Mouse (Mus musculus): ENCODE results near the gene Syf2. TPM values are rescaled to one million over a fixed set of nuclear protein-coding genes. Genes with fewer than 3 reads are reported as not detected.

The Syf2 gene
- polyA plus RNA-seq, 1 experiment: 94.7 TPM

DNA sequence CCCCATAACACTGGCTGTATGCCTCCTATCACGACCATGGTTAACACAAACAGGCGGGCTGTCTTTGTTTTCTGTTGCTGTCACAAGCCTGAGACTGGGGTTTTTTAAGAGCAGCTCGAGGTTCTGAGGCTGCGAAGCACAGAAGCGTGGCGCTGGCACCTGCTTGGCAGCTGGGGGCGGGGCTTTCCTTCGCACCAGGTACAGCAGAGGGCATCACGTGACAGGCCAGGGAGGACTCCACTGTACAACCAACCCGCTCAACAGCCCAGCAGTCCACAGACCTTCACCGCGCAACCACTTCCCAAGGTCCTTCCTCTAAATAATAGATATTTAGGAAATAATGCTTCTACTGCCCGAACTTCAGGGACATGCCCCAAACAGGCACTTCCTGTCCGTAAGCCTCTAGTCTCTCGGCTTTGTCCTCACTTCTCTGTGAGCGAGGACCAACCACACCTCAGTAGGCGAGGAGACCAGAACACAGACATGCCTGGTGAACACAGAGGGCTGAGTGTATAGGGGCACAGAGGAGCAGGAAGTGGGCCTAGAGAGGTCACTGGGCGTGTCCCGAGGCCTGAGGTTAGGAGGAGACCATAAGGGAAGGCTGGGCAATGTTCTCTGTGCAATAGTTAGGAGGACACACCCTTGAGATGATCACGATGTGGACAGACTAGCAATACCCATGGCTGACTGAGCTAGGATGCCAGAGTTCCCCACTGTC lies 37.3 kb downstream of the Syf2 start:
- no peak for DNase-seq (ENCODE audit: extremely low spot score in 1 of 2, low spot score in 1 of 2)

DNA sequence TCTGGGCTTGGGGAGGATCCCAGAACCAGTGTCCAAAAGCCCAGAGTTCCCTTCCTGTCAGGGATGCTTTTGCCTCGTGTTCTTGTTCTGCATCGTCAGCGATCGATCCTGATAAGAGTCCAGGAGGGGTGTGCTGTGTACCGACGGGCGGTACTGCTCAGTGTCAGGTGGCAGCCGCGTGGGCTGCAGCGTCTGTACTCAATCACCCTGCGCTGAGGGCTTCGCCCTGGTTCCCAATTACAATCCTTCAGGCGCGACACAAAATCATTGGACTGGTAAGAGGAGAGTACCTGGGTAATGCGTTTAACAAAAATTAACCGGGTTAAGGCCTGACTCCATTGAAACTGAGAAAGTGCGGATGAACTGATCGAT lies 37.9 kb downstream of the Syf2 start:
- DNase-seq (ENCODE audit: extremely low spot score in 1 of 2, low spot score in 1 of 2): no peak

DNA sequence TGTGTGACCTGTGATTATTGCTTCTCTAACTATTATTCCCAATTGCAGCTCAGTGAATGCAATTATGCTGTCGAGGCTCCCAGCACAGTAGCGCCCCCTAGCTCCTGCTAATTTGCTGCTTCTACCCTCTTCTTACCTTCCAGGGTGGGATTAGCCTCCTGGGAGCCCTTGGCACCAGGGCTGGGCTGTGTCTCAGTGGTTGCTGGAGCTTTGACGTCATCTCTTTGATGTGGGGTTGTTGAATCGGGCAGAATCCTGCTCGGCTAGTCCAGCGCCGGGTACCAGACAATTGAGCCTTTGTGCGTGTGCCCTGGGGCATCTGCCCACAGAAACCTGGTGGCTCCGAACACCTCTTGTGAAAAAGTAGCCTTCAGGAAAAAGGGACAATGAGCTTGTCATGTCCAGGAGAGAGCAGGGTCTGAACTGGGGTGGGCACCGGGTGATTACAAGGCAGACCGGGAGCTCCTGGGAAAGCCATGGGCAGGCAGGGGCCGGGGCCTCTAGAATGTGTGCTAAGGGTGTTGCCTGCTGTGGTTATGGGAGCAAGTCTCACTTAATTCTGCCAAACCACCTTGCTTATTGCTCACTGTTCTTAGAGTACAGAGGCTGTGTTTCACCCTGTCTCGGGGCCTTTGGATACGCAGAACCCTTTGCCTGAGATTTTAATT lies 44.7 kb downstream of the Syf2 start:
- peak in 1 of 2 experiments; percentile 13 for DNase-seq (ENCODE audit: extremely low spot score in 1 of 2, low spot score in 1 of 2)

DNA sequence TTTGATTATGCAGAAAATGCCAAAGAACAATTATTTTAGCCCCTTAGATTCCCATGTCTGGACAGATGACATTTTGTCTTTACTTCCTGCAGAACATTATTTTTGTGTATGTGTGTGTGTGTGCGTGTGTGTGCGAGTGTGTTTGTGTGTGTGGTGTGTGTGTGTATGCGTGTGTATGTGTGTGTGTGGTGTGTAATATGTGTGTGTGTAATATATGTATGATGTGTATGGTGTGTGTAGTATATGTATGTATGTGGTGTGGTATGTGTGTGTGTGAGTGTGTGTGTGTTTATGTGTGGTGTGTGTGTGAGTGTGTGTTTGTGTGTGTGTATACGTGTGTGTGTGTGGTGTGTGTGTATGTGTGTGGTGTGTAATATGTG lies 45.2 kb downstream of the Syf2 start:
- DNase-seq (ENCODE audit: extremely low spot score in 1 of 2, low spot score in 1 of 2): no peak

DNA sequence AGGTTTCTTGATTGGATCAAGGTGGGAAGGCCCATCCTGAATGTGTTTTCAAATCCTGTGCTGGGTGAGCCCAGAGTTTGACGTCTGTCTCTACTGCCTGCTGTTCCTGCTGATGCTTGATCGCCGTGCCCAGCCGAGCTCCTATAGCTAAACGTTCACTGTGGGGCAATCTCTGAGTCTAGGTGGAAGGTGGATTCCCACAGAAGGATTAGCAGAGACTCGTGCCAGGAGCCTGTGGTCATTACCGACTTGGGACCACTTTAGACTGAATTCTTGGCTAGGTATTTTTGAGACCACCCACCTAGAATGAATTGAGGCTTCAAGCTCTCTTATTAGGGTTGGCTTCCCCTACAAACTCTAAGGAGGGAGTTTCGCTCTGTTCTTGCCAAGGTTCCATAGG lies 48.2 kb downstream of the Syf2 start:
- DNase-seq (ENCODE audit: extremely low spot score in 1 of 2, low spot score in 1 of 2): no peak

DNA sequence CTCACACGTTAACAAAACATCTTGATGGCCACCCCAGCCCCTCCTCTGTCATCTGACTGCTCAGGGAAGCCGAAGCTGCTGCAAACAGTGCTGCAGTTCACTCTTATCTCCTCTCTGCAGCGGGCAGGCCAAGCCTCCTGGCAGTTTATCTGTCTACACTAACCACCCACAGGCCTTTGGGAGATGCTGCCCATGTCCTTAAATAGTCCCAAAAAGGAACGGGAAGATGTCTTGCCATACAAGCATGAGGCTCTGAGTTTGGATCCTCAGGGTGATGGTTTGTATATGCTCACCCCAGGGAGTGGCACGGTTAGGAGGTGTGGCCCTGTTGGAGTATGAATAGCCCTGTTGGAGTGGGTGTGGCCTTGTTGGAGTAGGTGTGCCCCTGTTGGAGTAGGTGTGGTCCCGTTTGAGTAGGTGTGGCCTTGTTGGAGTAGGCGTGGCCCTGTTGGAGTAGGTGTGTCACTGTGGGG lies 51.3 kb downstream of the Syf2 start:
- no peak for DNase-seq (ENCODE audit: extremely low spot score in 1 of 2, low spot score in 1 of 2)

DNA sequence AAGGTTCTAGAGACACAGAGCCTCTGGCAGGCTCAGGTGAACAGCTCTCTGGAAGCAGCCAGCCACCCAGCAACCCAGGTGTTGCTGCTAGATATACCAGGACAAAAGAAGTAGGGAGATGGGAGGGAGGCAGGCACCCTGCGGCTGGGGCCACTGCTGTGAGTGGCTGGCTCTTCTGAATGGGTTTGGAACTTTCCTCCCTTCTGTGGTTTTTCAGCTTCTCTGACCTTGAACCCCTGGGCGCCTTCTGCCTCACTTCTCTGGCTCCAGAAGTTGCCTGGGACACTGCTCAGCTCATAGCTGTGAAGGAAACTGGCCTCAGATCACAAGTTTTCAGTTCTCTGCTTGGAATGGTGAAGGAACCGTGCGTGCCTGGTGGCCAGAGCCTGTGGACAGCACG lies 52.4 kb downstream of the Syf2 start:
- no peak for DNase-seq (ENCODE audit: extremely low spot score in 1 of 2, low spot score in 1 of 2)

DNA sequence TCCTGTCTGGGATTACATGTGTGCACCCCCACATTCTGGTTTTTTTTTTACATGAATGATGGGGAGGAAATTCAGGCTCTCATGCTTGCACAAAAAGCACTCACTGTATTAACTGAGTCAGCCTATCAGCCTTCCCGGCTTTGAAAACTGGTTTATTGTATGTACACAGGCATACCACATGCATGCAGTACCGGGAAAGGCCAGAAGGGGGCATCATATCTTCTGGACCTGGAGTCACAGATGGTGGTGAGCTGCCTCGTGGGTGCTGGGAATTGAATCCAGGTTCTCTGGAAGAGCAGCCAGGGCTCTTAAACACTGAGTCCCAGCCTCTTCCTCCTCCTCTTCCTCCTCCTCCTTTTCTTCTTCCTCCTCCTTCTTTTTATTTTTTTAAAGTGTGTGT lies 53.9 kb downstream of the Syf2 start:
- DNase-seq (ENCODE audit: extremely low spot score in 1 of 2, low spot score in 1 of 2): no peak

DNA sequence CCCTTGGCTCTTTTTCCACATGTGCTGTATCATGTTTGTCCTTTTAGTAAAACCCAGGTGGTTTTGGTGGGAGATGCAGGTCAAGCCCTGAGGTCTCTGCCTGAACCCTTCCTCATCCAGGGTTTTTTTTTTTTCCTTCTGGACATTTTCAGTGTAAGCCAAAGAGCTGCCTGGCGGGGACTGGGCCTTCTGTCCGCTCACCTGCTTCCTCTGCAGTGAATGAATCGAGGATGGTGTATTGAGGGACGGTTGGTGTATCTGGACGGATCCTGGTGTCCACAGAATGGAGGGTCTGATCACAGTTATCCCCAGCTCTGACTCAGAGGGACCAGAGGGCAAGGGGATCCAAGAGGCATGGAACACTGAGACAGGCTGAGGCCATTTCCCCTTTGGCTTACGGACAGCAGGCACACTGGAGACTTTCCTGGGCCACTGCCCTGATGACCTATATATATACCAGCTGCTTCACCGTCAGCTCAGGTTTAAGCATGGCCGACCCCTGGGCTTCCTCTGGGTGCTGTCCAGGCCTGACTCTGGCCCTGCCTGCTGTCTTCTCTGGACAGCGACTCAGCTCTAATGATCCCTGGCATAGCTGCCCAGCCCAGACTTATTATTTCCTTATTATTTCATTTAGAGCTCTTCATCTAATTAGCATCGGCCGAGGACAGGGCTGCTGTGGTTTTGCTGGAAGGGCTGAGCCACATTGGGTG lies 55.1 kb downstream of the Syf2 start:
- DNase-seq (ENCODE audit: extremely low spot score in 1 of 2, low spot score in 1 of 2): no peak

DNA sequence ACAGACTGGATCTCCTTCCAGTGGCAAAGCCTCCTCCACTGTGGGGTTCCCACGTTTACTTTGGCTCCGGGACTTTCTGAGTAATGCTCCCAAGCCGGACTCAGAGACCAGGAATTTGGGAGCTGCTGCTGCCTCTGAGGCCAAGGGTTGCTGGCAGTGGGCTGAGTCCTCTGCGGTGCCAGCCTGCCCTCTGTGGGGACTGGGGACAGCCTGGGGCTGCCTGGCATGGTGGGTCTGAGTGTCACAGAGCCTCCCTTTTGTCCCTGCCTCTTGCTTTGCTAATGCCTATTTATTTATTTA lies 55.6 kb downstream of the Syf2 start:
- DNase-seq (ENCODE audit: extremely low spot score in 1 of 2, low spot score in 1 of 2): no peak

DNA sequence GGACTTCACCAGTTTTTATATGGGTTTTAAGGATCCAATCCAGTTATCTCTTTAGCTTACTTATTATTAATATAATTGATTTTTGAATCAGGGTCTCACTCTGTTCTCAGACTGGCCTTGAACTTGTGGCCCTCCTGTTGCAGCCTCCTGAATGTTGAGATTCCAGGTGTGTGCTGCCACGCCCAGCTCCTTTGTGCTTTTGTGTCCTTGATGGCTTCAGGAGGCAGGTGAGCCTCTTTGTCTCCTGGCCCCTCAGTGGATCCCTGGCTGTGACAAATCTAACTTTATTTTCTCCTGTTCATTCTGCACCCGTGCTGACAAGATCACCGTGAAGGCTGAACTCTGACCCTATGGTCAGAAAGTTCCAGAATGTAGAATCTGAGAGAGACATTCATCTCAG lies 56.3 kb downstream of the Syf2 start:
- no peak for DNase-seq (ENCODE audit: extremely low spot score in 1 of 2, low spot score in 1 of 2)

Other genes with a start within 250 kb of the Syf2 start
- 17.2 and 20.6 TPM in 2 replicates for gene Man1c1, start 226.6 kb upstream of the Syf2 start, polyA plus RNA-seq (2012; rRNA removed)
- 2.8 and 2.9 TPM in 2 replicates for gene Ldlrap1, start 162.9 kb upstream of the Syf2 start, polyA plus RNA-seq (2012; rRNA removed)
- 46.6 and 52.5 TPM in 2 replicates for gene Maco1, start 77.6 kb upstream of the Syf2 start, polyA plus RNA-seq (2012; rRNA removed)
- gene Rhd, start 66.4 kb upstream of the Syf2 start, polyA plus RNA-seq (2012; rRNA removed): 0.08 and 0.24 TPM in 2 replicates
- gene Tmem50a, start 15.9 kb upstream of the Syf2 start, polyA plus RNA-seq (2012; rRNA removed): 151 TPM in 2 replicates
- gene Rsrp1, start 7.3 kb upstream of the Syf2 start, polyA plus RNA-seq (2012; rRNA removed): 742 and 753 TPM in 2 replicates
- 0.69 TPM in 1 of 2 replicates, not detected in the other for gene Runx3, start 189.8 kb downstream of the Syf2 start, polyA plus RNA-seq (2012; rRNA removed)